Mouse (Mus musculus): ENCODE data around the gene 9930104L06Rik. TPM values are rescaled to one million over a fixed set of nuclear protein-coding genes. Genes with fewer than 3 reads are reported as not detected.
A peak's percentile ranks its signal among the peaks of the same experiment; 100 is the strongest.
"Not testable (repeated sequence)": the region's sequence is repeated elsewhere in the genome, so short reads cannot be mapped to it uniquely, and the experiment has no call there.

Gene 9930104L06Rik
- polyA plus RNA-seq, 1 experiment = 8.1 TPM

DNA sequence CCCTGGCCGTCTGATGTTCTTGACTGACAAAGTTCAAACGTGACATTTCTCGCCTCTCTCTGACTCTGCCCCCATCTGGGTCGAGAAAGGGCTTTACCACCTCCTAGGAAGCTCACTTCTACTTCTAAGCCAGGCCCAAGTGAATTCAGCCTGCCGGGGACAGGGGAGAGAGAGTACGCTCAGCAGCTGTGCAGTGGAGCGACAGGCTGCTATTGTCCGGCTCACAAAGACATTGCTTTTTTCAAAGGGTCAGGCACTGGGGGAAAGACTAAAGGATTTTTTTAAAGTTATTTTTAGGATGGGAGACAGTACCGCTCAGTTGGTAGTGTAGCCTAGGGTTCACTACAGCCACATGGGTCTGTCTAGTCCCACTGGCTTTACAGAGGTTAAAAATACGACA lies 38.4 kb upstream of the 9930104L06Rik start:
- no peak overlapping the region for H3K4me3 ChIP-seq (ENCODE audit: insufficient read depth, low read depth, low read length)
- DNase-seq = no peak
- H3K4me1 ChIP-seq (ENCODE audit: control insufficient read depth, insufficient read depth, low read length) = no peaks in the 10 kb centered on the region
- TF ChIP-seq CTCF (conservative IDR thresholded peaks at IDR 0.05; ENCODE audit: insufficient read depth, insufficient read length, low read depth, low read length) = no peak
- TF ChIP-seq POLR2A (IDR thresholded peaks at IDR 0.05; ENCODE audit: low read depth, low read length) = no peak
- no peaks in the 10 kb centered on the region for H3K36me3 ChIP-seq (ENCODE audit: control insufficient read depth, insufficient read depth, low read length)
- 59% methylated on average over 10 of the region's 10 CpGs for WGBS
- no peaks in the 10 kb centered on the region; the same call in 1 of the 2 replicates for H3K27me3 ChIP-seq (replicated peaks; ENCODE audit: control insufficient read depth, insufficient read depth, low read length)
- no peak overlapping the region for H3K27ac ChIP-seq (ENCODE audit: insufficient read depth, low read depth, low read length)

DNA sequence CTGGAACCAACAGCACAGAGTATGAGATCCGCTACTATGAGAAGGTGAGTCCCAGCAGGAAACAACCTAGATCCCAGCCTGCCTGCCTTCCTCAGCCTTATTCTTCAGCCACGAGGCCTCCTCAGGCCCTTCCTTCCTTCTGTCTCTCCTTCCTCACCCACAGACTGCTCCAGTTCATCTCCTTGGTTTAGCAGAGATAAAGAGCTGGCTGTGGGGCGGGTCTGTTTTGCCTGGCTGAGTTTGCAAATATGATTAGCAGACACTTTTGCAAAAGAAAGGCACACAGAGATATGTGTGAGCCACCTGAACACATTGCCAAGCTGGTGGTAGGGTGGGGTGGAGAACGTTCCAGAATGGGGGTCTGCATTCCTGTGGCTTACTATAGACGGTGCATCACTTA lies 36.9 kb upstream of the 9930104L06Rik start:
- Histone ChIP-seq H3K36me3 (ENCODE audit: control insufficient read depth, insufficient read depth, low read length) (no peaks in the 10 kb centered on the region), H3K4me3 (ENCODE audit: insufficient read depth, low read depth, low read length) (no peak overlapping the region), H3K27me3 (replicated peaks; ENCODE audit: control insufficient read depth, insufficient read depth, low read length) (no peaks in the 10 kb centered on the region), H3K4me1 (ENCODE audit: control insufficient read depth, insufficient read depth, low read length) (no peaks in the 10 kb centered on the region), H3K27ac (ENCODE audit: insufficient read depth, low read depth, low read length) (no peak overlapping the region)
- 63% methylated on average over 5 of the region's 5 CpGs for WGBS
- TF ChIP-seq CTCF (conservative IDR thresholded peaks at IDR 0.05; ENCODE audit: insufficient read depth, insufficient read length, low read depth, low read length) = no peak
- no peak for DNase-seq

DNA sequence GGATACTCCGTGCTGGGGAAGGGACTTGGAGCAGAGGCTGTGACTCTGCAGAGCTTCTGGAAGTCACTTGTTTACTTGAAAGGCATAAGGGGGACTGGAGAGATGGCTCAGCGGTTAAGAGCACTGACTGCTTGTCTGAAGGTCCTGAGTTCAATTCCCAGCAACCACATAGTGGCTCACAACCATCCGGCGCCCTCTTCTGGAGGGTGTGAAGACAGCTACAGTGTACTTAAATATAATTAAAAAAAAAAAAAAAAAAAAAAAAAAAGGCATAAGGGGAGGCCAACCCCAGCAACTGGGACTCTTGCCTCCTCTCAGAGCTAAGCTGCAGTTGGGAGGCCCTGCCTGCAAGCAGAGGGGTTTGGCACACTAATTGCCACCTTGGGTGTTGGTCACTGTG lies 31.4 kb upstream of the 9930104L06Rik start:
- H3K4me3 ChIP-seq (ENCODE audit: insufficient read depth, low read depth, low read length) = no peak overlapping the region
- no peak overlapping the region for H3K27ac ChIP-seq (ENCODE audit: insufficient read depth, low read depth, low read length)
- H3K4me1 ChIP-seq (ENCODE audit: control insufficient read depth, insufficient read depth, low read length) = no peaks in the 10 kb centered on the region
- 65% methylated on average over 4 of the region's 4 CpGs for WGBS
- H3K36me3 ChIP-seq (ENCODE audit: control insufficient read depth, insufficient read depth, low read length) = no peaks in the 10 kb centered on the region
- H3K27me3 ChIP-seq (replicated peaks; ENCODE audit: control insufficient read depth, insufficient read depth, low read length) = no peaks in the 10 kb centered on the region; the same call in 1 of the 2 replicates
- DNase-seq = no peak
- no peak for TF ChIP-seq POLR2A (IDR thresholded peaks at IDR 0.05; ENCODE audit: low read depth, low read length)
- TF ChIP-seq CTCF (conservative IDR thresholded peaks at IDR 0.05; ENCODE audit: insufficient read depth, insufficient read length, low read depth, low read length) = no peak

DNA sequence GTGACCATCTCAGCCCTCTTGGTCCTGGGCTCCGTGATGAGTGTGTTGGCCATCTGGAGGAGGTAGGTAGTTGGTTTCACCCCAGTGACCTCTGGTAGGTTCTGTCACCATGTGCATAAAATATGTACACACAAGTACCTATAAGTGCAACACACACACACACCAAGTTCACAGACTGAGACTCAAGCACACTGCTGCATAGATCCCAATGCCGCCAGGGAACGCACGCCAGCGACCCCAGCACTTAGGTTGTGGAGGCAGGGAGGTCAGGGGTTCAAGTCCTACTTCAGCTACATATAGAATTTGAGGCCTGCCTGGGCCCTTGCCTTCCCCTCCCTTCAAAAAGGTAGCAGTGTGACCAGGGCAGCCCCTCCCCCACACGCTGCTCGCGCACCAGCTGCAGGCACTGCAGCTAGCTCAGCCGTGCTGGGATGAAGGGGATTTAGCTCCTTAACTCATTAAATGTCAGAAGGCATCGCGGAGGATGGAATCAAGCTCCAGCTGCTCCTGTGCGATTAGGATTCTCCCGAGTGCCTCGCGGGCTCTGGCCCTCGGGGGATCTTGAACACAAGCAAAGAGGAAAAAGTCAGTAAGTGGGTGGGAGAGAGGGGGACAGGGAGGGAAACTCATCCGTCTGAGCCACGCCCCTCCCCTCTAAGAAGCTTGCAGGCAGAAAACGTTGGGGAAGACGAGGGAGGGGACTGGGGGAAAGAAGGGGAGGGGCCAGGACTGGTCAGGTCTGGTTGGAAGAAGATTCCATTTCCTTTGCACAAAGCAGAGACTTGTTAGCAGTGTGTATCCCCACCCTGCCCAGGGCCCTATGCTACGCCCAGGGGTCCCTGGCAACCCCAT lies 30.7 kb upstream of the 9930104L06Rik start:
- DNase-seq = no peak
- Histone ChIP-seq H3K36me3 (ENCODE audit: control insufficient read depth, insufficient read depth, low read length) (no peaks in the 10 kb centered on the region), H3K4me3 (ENCODE audit: insufficient read depth, low read depth, low read length) (no peak overlapping the region), H3K4me1 (ENCODE audit: control insufficient read depth, insufficient read depth, low read length) (no peaks in the 10 kb centered on the region), H3K27me3 (replicated peaks; ENCODE audit: control insufficient read depth, insufficient read depth, low read length) (no peaks in the 10 kb centered on the region; the same call in 1 of the 2 replicates), H3K27ac (ENCODE audit: insufficient read depth, low read depth, low read length) (no peak overlapping the region)
- 11% methylated on average over 21 of the region's 21 CpGs for WGBS
- TF ChIP-seq CTCF (conservative IDR thresholded peaks at IDR 0.05; ENCODE audit: insufficient read depth, insufficient read length, low read depth, low read length) = no peak
- no peak for TF ChIP-seq POLR2A (IDR thresholded peaks at IDR 0.05; ENCODE audit: low read depth, low read length)

DNA sequence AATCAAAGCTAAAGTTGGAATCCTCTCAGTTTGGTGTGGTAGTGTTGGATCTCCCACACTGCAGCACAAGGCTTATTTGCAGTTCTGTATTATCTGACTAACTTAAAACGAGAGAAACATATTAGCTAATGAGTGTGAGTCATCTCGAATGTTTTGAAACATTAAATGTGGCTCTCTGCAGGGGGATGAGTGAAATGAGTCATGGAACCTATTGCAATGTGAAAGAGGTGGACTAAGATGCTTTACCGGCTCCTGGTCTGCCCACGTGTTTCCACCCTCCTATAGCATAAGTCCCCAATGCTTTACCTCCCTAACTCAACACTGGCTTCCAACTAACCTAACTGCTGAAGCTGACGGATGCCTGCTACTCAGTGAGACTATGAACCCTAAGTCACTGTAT lies 8.7 kb upstream of the 9930104L06Rik start:
- DNase-seq = no peak
- Histone ChIP-seq H3K4me1 (ENCODE audit: control insufficient read depth, insufficient read depth, low read length) (no peaks in the 10 kb centered on the region), H3K27ac (ENCODE audit: insufficient read depth, low read depth, low read length) (no peak overlapping the region), H3K27me3 (replicated peaks; ENCODE audit: control insufficient read depth, insufficient read depth, low read length) (no peaks in the 10 kb centered on the region), H3K36me3 (ENCODE audit: control insufficient read depth, insufficient read depth, low read length) (no peaks in the 10 kb centered on the region), H3K4me3 (ENCODE audit: insufficient read depth, low read depth, low read length) (no peak overlapping the region)
- 90% methylated on average over 5 of the region's 5 CpGs for WGBS
- TF ChIP-seq CTCF (conservative IDR thresholded peaks at IDR 0.05; ENCODE audit: insufficient read depth, insufficient read length, low read depth, low read length) = no peak
- TF ChIP-seq POLR2A (IDR thresholded peaks at IDR 0.05; ENCODE audit: low read depth, low read length) = no peak

DNA sequence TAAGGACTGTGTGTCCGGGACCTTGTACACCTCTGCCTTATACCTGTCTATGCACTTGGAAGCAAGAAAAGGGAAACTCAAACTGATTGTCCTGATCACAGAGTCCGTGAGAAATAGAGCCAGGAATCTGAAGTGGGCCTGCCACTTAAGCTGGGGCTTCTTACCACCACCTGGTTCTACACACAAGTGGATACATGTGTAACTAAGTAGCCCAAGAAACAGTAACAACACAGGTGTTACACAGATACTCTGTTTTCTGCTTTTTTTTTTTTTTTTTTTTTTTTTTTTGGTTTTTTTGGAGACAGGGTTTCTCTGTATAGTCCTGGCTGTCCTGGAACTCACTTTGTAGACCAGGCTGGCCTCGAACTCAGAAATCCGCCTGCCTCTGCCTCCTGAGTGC lies 2.4 kb downstream of the 9930104L06Rik start, which contains the start of gene Cdca8:
Gene Cdca8 (minus strand): TSS at position 101 of the 400 bp plus-strand sequence.
- not testable (repeated sequence) for H3K4me1 ChIP-seq (ENCODE audit: control insufficient read depth, insufficient read depth, low read length); H3K27me3 ChIP-seq (replicated peaks; ENCODE audit: control insufficient read depth, insufficient read depth, low read length); H3K27ac ChIP-seq (ENCODE audit: insufficient read depth, low read depth, low read length); H3K4me3 ChIP-seq (ENCODE audit: insufficient read depth, low read depth, low read length); DNase-seq; H3K36me3 ChIP-seq (ENCODE audit: control insufficient read depth, insufficient read depth, low read length)
- WGBS = 89% methylated on average over 4 of the region's 4 CpGs

DNA sequence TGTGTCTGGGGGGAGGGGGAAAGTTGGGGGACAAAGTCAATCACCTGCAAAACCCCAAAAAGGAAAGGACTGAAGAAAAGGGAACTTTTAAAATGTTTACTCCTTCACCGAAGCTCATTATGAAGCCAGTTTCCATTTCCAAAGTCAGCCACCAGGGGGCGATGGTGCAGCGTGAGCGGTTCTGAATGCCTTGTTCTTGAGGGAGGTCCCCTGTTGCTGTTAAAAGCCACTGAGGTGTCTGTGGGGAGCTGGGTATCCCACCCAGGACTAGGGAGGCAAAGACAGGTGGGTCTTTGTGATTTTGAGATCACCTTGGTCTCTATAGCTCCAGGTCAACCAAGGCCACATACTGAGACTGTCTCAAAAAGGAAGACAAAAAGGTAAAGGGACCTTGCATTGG lies 6.2 kb downstream of the 9930104L06Rik start:
- WGBS = 2% methylated on average over 4 of the region's 4 CpGs
- H3K36me3 ChIP-seq (ENCODE audit: control insufficient read depth, insufficient read depth, low read length) = no peaks in the 10 kb centered on the region
- H3K27me3 ChIP-seq (replicated peaks; ENCODE audit: control insufficient read depth, insufficient read depth, low read length) = no peaks in the 10 kb centered on the region
- no peak for TF ChIP-seq POLR2A (IDR thresholded peaks at IDR 0.05; ENCODE audit: low read depth, low read length)
- TF ChIP-seq CTCF (conservative IDR thresholded peaks at IDR 0.05; ENCODE audit: insufficient read depth, insufficient read length, low read depth, low read length) = peak; percentile 86
- peak; percentile 69 for DNase-seq
- no peak overlapping the region for H3K4me3 ChIP-seq (ENCODE audit: insufficient read depth, low read depth, low read length)
- H3K27ac ChIP-seq (ENCODE audit: insufficient read depth, low read depth, low read length) = no peak overlapping the region
- H3K4me1 ChIP-seq (ENCODE audit: control insufficient read depth, insufficient read depth, low read length) = no peaks in the 10 kb centered on the region
